8 mouse cellular contexts compared by ENCODE assay signal in the genomic region with DNA sequence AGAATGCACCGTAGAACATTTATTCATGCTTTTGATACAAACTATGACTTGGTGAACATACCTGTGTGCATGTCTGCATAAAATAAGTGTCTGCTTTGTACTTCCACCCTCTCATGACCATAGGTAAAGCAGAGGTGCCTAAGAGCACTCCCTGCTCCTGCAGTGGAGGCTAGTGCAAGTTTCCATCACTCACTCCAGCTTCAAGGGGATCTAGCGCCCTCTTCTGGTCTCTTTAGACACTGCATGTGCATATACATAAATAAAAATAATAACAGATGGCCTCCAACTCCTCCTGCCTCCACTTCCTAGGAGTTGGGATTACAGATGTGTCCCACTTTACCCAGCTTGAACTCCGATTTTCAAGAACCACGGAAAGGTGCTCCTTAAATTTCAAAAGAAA. TPM values are rescaled to one million over a fixed set of nuclear protein-coding genes. Genes with fewer than 3 reads are reported as not detected.
DNase-seq lines count a peak whose midpoint lies in the region; ATAC-seq and TF ChIP-seq lines count a peak whose summit lies in the region.

No protein-coding gene starts in this region.

- H3K27ac ChIP-seq in heart, embryonic 10.5 days: no peak overlapping the region
- no peak overlapping the region for H3K27ac ChIP-seq in limb, embryonic 11.5 days (replicated peaks; ENCODE audit: low read depth, low read length)

- 54% methylated on average over 4 of the region's 4 CpGs for WGBS in heart, embryonic 10.5 days
- WGBS in limb, embryonic 11.5 days: 66% methylated on average over 4 of the region's 4 CpGs

- H3K4me3 ChIP-seq in heart, embryonic 10.5 days: no peak overlapping the region
- H3K4me3 ChIP-seq in E14TG2a.4 (replicated peaks; ENCODE audit: low read length): no peak overlapping the region
- H3K4me3 ChIP-seq in limb, embryonic 11.5 days (ENCODE audit: low read depth, low read length): no peak overlapping the region

- H3K9ac ChIP-seq in limb, embryonic 11.5 days (ENCODE audit: low read length): no peak overlapping the region

- ATAC-seq in common myeloid progenitor, adult 5-6 weeks (replicated peaks; ENCODE audit: low read depth, poor library complexity, severe bottlenecking): peak; percentile 87
- ATAC-seq in limb, embryonic 11.5 days (ENCODE audit: insufficient number of reproducible peaks, low FRiP score, low TSS enrichment, low read depth): no peak
- ATAC-seq in frontal cortex, adult (ENCODE audit: low TSS enrichment): no peak

- DNase-seq in heart, postnatal 4 days: peak; percentile 63
- DNase-seq in heart, embryonic 10.5 days (ENCODE audit: low spot score): no peak
- DNase-seq in 3T3-L1 (ENCODE audit: low read depth, low spot score): peak; percentile 90
- peak; percentile 58 for DNase-seq in limb, embryonic 11.5 days (ENCODE audit: low spot score)
- peak; percentile 34 to 73 for DNase-seq in spleen, postnatal 4 days (ENCODE audit: low spot score in 2 of 2)

- peaks cover 7% of the 10 kb centered on the region for H3K9me3 ChIP-seq in heart, embryonic 10.5 days
- H3K9me3 ChIP-seq in E14TG2a.4 (ENCODE audit: low read length): no peaks in the 10 kb centered on the region
- peaks cover 3% of the 10 kb centered on the region; the same call in 1 of the 2 replicates for H3K9me3 ChIP-seq in limb, embryonic 11.5 days (ENCODE audit: control insufficient read depth, low read length)

- peak; percentile 67 for TF ChIP-seq CTCF in E14TG2a.4 (conservative IDR thresholded peaks at IDR 0.05; ENCODE audit: low read length)

- peaks cover 4% of the 10 kb centered on the region for H3K4me1 ChIP-seq in heart, embryonic 10.5 days
- H3K4me1 ChIP-seq in E14TG2a.4 (replicated peaks; ENCODE audit: low read depth, low read length): peaks cover 42% of the 10 kb centered on the region
- no peaks in the 10 kb centered on the region for H3K4me1 ChIP-seq in limb, embryonic 11.5 days (ENCODE audit: control insufficient read depth, insufficient read depth, low read length)

- no peak overlapping the region for H3K4me2 ChIP-seq in limb, embryonic 11.5 days (ENCODE audit: low read depth, severe bottlenecking)

- no peaks in the 10 kb centered on the region for H3K27me3 ChIP-seq in heart, embryonic 10.5 days (ENCODE audit: insufficient read depth, poor library complexity, severe bottlenecking)
- no peaks in the 10 kb centered on the region for H3K27me3 ChIP-seq in E14TG2a.4 (ENCODE audit: insufficient read depth, low read length)
- no peaks in the 10 kb centered on the region for H3K27me3 ChIP-seq in limb, embryonic 11.5 days (ENCODE audit: control insufficient read depth, insufficient read depth, low read length)

- H3K36me3 ChIP-seq in heart, embryonic 10.5 days: peaks cover 65% of the 10 kb centered on the region
- peaks cover 94% of the 10 kb centered on the region for H3K36me3 ChIP-seq in E14TG2a.4 (ENCODE audit: insufficient read depth, low read length)
- peaks cover 18% of the 10 kb centered on the region for H3K36me3 ChIP-seq in limb, embryonic 11.5 days (ENCODE audit: control insufficient read depth, insufficient read depth, low read length)

RNA-seq across cellular contexts. Expression of a gene that starts 7.9 kb away (rescaled TPM):
- 10 to 100 TPM; 73.1 to 79.3 TPM for total RNA-seq in heart, postnatal 4 days (2021)
- polyA plus RNA-seq in heart, embryonic 10.5 days (2016; fragmentation: Nextera tagmentation; extraction: Ambion mirVana): 107 and 111 TPM in 2 replicates
- total RNA-seq in common myeloid progenitor, adult 5-6 weeks (2017): 65.8 and 117 TPM in 2 replicates
- 92.3 and 93.6 TPM in 2 replicates for polyA plus RNA-seq in limb, embryonic 11.5 days (2014; fragmentation: Nextera tagmentation; extraction: Ambion mirVana)

RNA-seq across cellular contexts. Expression of a gene that starts 25.7 kb away (rescaled TPM):
- 10 to 100 TPM; 21.6 to 22.9 TPM for total RNA-seq in heart, postnatal 4 days (2021)
- 15.8 and 18.6 TPM in 2 replicates for polyA plus RNA-seq in heart, embryonic 10.5 days (2016; fragmentation: Nextera tagmentation; extraction: Ambion mirVana)
- 28.0 and 35.8 TPM in 2 replicates for total RNA-seq in common myeloid progenitor, adult 5-6 weeks (2017)
- polyA plus RNA-seq in limb, embryonic 11.5 days (2014; fragmentation: Nextera tagmentation; extraction: Ambion mirVana): 23.7 and 25.4 TPM in 2 replicates
